Mouse (Mus musculus) WW6 (cell line): ENCODE results near the gene Ctxn1.
"Not testable (repeated sequence)": the region's sequence is repeated elsewhere in the genome, so short reads cannot be mapped to it uniquely, and the experiment has no call there.

ENCODE experiments used
- DNase-seq: peaks from one replicate; pipeline ENCODE4 v3.0.0-alpha.2; 2013; ENCODE audit warnings: low read depth, low spot score

Ctxn1 gene

GRCm38 (mm10) chr8:4259125-4259804 lies at the start of gene Ctxn1:
Gene Ctxn1 (minus strand): TSS chr8:4259274.
- peak; percentile 93 for DNase-seq

- DNase-seq = no peak
Measured at GRCm38 (mm10) chr8:4305838-4306237, 46.8 kb upstream of the Ctxn1 start.

DNA sequence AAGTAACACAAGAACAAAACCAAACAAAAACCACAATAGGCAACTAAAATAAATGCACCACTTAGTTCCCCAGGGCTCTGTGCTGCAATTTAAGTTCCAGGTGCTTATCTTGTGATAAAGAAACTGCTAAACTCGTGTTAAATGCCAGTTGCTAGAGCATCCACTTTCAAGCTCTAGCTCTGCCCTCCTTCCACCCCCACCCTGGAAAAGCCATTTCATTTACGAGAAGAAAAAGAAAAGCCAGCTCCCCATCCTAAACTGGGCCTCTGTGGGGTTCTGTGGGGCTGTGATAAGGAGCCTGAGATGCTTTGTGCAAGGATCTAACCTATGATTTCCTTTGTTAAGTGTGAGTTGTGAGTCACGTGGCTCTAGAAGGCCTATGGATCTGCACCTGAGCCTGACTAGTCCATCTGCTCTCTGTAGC lies 45.1 kb upstream of the Ctxn1 start:
- DNase-seq = no peak

DNA sequence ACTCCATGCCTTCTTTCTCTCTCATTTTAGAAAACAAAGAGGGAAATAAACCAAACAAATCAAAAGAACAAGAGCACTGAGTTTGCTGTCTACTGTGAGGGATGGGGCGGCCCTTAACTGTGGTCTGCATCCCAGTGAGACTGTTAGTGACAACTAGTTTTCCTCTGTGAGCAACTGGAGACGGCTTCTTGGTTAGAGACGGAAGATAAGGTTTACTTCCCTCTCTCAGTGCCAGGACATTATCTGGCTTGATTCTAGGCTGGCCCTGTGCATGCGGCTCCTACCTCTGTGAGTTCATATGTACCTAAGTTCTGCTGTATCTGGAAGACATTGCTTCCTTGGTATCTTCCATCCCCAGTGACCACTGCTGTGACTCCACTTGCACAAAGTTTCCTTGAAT lies 38.7 kb upstream of the Ctxn1 start:
- no peak for DNase-seq

DNA sequence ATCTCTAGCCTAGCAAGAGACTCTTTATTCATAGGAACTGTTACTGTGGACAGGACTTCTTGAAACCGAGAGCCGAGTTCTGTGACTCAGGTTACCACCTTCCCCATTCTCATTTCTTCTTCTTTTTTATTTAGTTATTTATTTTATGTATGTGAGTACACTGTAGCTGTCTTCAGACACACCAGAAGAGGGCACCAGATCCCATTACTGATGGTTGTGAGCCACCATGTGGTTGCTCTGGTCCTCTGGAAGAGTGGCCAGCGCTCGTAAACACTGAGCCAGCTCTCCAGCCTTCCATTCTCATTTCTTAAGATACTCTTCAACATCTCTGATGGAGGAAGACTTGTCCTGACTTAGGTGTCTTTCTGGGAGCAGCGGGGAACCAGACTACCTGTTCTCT lies 33.7 kb upstream of the Ctxn1 start:
- no peak for DNase-seq

GRCm38 (mm10) chr8:4276111-4276465 lies 17.0 kb upstream of the Ctxn1 start:
- no peak for DNase-seq

- DNase-seq = peak; percentile 97
Measured at GRCm38 (mm10) chr8:4275275-4276110, 16.4 kb upstream of the Ctxn1 start, which contains the start of gene Timm44. Gene Timm44 (minus strand): TSS chr8:4275913.

- no peak for DNase-seq
Measured at GRCm38 (mm10) chr8:4269609-4270008, 10.5 kb upstream of the Ctxn1 start.

DNA sequence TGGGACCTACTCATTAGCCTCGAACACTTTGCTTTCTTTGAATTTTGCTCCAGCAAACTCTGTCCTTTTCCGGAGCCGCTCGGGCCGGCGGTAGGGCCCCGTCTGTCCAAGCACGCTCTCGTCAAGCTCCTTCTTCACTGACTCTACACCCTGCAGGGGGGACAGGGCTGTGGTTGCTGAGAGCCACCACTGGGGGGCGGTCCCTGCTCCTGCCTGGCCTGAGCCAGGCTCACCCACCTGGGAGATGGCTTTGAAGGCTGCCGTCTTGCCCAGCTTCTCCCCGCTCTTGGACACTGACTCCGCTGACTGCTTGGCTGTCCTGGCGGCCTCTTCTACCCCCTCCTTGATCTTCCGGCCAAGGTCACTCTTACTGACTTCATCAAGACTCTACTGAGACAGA lies 8.6 kb upstream of the Ctxn1 start:
- no peak for DNase-seq

DNA sequence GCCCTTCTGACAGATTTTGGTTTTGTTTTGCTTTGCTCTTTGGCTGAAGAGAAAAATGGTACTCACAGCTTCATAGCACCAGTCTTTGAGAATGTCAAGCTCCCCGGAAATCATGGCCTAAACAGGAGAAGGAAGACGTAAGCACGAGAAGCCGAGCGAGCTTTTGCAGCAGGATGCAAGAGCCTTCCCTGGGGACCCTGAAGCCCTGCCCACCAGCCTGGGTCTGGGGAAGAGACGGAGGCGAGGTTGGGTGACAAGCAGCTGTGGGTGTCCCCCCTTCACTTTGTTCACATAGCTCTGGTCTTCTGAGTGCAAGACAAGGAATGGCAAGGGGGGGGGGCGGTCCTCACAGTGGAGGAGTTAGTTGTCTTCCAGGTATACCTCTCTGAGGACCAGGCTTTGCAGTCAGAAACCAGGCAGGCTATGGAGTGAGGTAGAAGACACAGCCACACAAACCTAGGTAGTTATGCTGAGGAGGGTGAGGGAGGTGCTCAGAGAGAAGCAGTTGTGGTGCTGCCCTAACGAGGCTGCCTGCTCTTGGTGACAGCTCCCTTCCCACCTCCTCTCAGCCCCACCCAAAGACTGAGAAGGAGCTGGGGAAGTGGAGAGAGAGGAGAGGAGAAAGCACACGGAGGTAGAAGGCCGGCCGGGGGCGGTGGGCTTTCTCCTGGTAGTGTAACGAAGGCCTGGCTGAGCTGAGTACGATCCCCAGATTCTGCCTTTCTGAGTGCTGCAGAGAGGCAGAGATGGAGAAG lies 6.3 kb upstream of the Ctxn1 start:
- DNase-seq = no peak

DNA sequence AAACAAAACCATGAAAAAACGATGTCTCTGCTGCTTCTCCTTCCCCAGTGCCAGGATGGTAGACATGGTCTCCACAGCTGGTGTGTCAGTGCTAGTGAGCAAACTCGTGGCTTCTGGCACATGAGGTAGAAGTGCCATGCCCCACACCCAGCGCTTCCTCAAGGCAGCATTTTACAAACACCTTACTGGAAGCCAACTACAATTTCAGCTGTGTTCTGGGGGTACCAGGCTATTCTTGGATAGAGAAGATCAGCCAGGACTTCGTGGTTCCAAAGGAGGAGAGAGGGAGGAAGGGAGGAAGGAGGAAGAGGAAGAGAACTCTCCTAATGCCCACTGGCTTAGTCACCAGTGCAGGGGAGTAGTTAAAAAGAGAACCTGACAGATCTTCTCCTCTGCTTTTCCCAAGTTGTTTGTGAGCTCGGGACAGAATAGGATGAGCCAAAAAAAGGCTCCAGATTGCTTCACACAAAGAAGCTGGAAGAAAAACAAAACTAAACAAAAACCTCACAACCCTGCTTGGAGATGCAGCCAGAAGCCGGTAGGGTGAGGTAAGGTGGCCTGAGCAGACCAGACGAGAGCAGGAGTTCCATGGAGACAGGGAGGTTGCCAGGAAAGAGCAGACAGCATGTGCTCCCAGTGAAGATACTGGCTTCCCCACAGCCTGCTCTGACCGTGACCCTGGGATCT lies 4.2 kb upstream of the Ctxn1 start:
- DNase-seq = no peak

- no peak for DNase-seq
Measured at GRCm38 (mm10) chr8:4259805-4260170, 714 bp upstream of the Ctxn1 start.

GRCm38 (mm10) chr8:4258678-4259077 lies 396 bp downstream of the Ctxn1 start:
- no peak for DNase-seq

GRCm38 (mm10) chr8:4258233-4258632 lies 841 bp downstream of the Ctxn1 start:
- no peak for DNase-seq

DNA sequence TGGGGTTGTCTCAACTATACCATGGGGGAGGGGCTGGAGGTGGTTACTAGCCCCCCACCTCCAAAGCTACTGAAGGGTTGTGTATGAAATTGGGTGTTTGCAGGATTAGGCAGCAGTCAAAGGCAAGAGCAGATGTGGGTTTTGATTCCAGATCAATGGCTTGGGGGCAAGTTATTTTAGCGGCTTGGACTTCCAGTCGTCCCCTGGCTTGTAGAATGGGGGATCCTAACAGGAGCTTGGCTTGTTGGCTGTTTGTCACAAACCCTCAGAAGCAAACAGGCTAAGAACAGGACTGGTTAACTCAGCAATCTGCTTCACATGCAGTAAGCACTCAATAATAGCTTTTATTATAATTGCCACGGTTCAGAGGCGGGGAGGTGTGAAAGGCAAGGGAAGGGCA lies 1.7 kb downstream of the Ctxn1 start:
- DNase-seq = no peak

DNA sequence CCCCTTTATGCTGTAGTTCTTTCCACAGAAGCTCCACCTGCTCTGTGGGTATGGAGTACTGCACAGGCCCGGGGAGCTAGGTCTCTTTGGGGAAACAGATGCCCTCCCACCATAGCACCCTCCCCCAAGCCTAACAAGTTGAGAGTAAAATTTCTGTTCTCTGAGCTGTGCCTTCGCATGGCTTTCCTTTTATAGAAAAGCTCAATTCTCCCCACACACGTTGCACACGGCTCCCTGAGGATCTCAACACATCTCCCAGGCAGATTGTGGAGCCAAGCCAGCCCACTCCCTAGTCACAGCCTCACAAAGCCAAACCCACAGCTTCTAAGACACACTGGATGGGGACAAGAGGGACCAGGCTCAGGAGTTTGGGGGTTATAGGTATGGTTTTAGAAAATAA lies 2.2 kb downstream of the Ctxn1 start:
- DNase-seq = no peak

DNA sequence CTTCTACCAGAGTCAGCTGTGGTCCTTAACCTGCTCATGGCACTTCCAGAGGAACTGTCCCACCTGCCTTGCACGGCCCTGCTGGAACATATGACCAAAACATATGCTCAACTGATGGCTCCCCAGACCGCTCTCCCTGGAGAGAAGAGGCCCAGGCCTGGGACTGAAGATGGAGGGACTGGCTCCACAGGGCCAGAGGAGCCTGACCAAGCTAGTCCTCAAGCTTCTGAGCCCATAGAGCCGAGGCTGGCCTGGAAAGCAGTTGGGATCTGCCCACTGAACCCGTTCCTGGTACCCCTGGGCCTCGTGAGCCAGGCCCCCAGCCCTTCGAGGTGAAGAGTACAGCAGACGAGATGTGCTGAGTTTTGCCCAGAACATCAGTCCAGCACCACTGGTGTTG lies 3.6 kb downstream of the Ctxn1 start:
- not testable (repeated sequence) for DNase-seq

- no peak for DNase-seq
Measured at GRCm38 (mm10) chr8:4254001-4254400, 5.1 kb downstream of the Ctxn1 start.

DNA sequence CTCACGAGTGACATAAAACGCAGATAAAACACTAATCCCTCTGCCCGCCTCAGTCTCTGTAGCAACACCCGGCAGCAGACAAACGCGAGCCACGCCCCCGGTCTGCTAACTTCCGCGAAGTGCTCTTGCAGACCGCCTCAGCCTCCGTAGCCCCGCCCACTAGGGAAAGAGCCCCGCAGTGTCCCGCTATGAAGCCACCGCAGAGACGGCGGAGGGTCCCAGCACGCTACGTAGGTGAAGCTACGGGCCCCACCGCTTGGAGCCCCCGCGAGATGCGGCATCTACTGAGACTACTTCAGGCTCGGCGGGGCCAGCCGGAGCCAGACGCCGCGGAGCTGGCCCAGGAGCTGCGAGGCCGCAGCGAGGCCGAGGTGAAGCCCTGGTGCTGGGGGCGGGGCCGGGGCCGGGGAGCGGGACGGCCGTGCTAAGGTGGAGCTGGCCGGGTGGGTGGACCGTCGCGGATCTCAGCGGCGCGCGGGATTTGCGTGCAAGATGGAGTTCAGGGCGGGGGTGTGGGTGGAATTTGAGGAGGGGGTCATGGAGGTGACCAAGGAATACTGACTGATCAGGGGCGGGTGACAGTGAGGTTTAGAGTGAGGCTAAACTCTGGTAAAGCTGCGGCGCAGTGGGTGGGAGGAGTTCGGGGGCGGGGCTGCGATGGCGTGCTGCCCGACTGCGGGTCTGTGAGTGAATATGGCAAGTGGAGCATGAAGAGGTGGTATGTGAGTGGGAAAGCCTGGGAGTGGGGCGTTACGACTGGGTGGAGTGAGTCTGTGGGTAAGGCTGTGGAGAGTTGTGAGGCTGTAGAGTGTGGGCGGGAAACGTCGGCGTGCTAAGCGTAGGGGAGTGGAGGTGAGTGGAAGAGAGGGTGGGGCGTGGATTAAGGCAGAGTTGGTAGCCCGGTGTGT lies 5.9 kb downstream of the Ctxn1 start, which contains the start of gene Snapc2:
Gene Snapc2 (plus strand): TSS at position 147 of the 908 bp plus-strand sequence.
- peak; percentile 96 for DNase-seq

GRCm38 (mm10) chr8:4252116-4252760 lies 6.8 kb downstream of the Ctxn1 start:
- no peak for DNase-seq
